Mouse (Mus musculus) midbrain, embryonic 16.5 days (tissue): Measurements from ENCODE around the gene Nrip1. TPM values are rescaled to one million over a fixed set of nuclear protein-coding genes. Genes with fewer than 3 reads are reported as not detected.

Experiments
- ATAC-seq: fragments of 200-750 bp; cut with Nextera tagmentation; 2 replicates; pipeline ENCODE4 v1.8.0; 2017; ENCODE audit warnings: moderate TSS enrichment
- H3K27ac ChIP-seq: fragments of 300-500 bp; sonication (generic); 2 replicates; pipeline ENCODE4 v1.5.1; 2014; ENCODE audit warnings: mild to moderate bottlenecking, low read length, mixed read lengths
- H3K27me3 ChIP-seq: fragments of 300-500 bp; sonication (generic); 2 replicates; pipeline ENCODE4 v1.6.1; 2014; ENCODE audit warnings: low read depth, low read length, mixed read lengths; ENCODE audit not compliant: control insufficient read depth, insufficient read depth
- H3K36me3 ChIP-seq: fragments of 300-500 bp; sonication (generic); 2 replicates; pipeline ENCODE4 v1.6.1; 2014; ENCODE audit warnings: mild to moderate bottlenecking, low read length, moderate library complexity, mixed read lengths; ENCODE audit not compliant: control insufficient read depth, insufficient read depth
- H3K4me1 ChIP-seq: fragments of 300-500 bp; sonication (generic); 2 replicates; pipeline ENCODE4 v1.6.1; 2014; ENCODE audit warnings: mild to moderate bottlenecking, low read length, mixed read lengths; ENCODE audit not compliant: control insufficient read depth, insufficient read depth
- H3K4me2 ChIP-seq: fragments of 300-500 bp; sonication (generic); 2 replicates; pipeline ENCODE4 v1.6.1; 2014; ENCODE audit warnings: mild to moderate bottlenecking, low read length, mixed read lengths
- H3K4me3 ChIP-seq: fragments of 300-500 bp; sonication (generic); 2 replicates; pipeline ENCODE4 v1.5.1; 2014; ENCODE audit warnings: low read depth, mild to moderate bottlenecking, low read length, moderate library complexity, mixed read lengths
- H3K9ac ChIP-seq: fragments of 300-500 bp; sonication (generic); 2 replicates; pipeline ENCODE4 v1.6.1; 2014; ENCODE audit warnings: low read depth, low read length, mixed read lengths
- H3K9me3 ChIP-seq: fragments of 300-500 bp; sonication (generic); replicated peaks from 2 replicates; pipeline ENCODE4 v1.6.1; 2014; ENCODE audit warnings: mild to moderate bottlenecking, low read length, mixed read lengths; ENCODE audit not compliant: control insufficient read depth, poor library complexity, severe bottlenecking
- WGBS: fragments of 180-500 bp; shearing (Covaris S2); extraction: QIAGEN DNeasy Blood & Tissue Kit; methylation state at CpG from one replicate; pipeline ENCODE4 v1.1.7; 2014; 5-methylcytosine and 5-hydroxymethylcytosine counted together
- polyA plus RNA-seq: library from polyadenylated mRNA; unstranded; fragments of >200 nt; fragmentation: Nextera tagmentation; extraction: Ambion mirVana; gene quantifications from 2 replicates; pipeline ENCODE4 v1.2.1, GENCODE M21; 2015

Gene Nrip1
- polyA plus RNA-seq, 1 experiment from 2014 or later, result 31.4 TPM

GRCm38 (mm10) chr16:76325315-76325710, 48.3 kb downstream of the Nrip1 start:
- H3K4me2 ChIP-seq, result no peak overlapping the region
- H3K27me3 ChIP-seq, result no peaks in the 10 kb centered on the region
- no peaks in the 10 kb centered on the region for H3K9me3 ChIP-seq
- H3K4me3 ChIP-seq, result no peak overlapping the region
- WGBS, result 97% methylated on average over 3 of the region's 3 CpGs
- H3K9ac ChIP-seq, result no peak overlapping the region
- no peak overlapping the region for H3K27ac ChIP-seq
- H3K36me3 ChIP-seq, result no peaks in the 10 kb centered on the region
- no peak for ATAC-seq
- peaks cover 17% of the 10 kb centered on the region for H3K4me1 ChIP-seq

GRCm38 (mm10) chr16:76324411-76325314, 49.0 kb downstream of the Nrip1 start:
- ATAC-seq, result no peak
- Histone ChIP-seq H3K4me3 (no peak overlapping the region), H3K27me3 (no peaks in the 10 kb centered on the region), H3K4me2 (no peak overlapping the region), H3K9me3 (no peaks in the 10 kb centered on the region), H3K36me3 (no peaks in the 10 kb centered on the region), H3K9ac (no peak overlapping the region), H3K4me1 (peaks cover 22% of the 10 kb centered on the region), H3K27ac (no peak overlapping the region)
- WGBS, result 84% methylated on average over 3 of the region's 4 CpGs

- ATAC-seq, result no peak
- 70% methylated on average over 4 of the region's 4 CpGs for WGBS
- H3K27me3 ChIP-seq, result no peaks in the 10 kb centered on the region
- H3K27ac ChIP-seq, result no peak overlapping the region
- no peaks in the 10 kb centered on the region for H3K36me3 ChIP-seq
- no peaks in the 10 kb centered on the region for H3K9me3 ChIP-seq
- H3K4me2 ChIP-seq, result no peak overlapping the region
- H3K4me3 ChIP-seq, result no peak overlapping the region
- no peak overlapping the region for H3K9ac ChIP-seq
- H3K4me1 ChIP-seq, result peaks cover 28% of the 10 kb centered on the region
Measured at GRCm38 (mm10) chr16:76323594-76324307, 49.9 kb downstream of the Nrip1 start.

- Histone ChIP-seq H3K36me3 (no peaks in the 10 kb centered on the region), H3K27me3 (no peaks in the 10 kb centered on the region), H3K27ac (no peak overlapping the region), H3K4me1 (peaks cover 34% of the 10 kb centered on the region), H3K9ac (no peak overlapping the region), H3K4me2 (no peak overlapping the region), H3K4me3 (no peak overlapping the region), H3K9me3 (no peaks in the 10 kb centered on the region)
- no peak for ATAC-seq
- 92% methylated on average over 2 of the region's 2 CpGs for WGBS
Measured at GRCm38 (mm10) chr16:76323141-76323540, 50.5 kb downstream of the Nrip1 start.

GRCm38 (mm10) chr16:76321527-76322165, 52.0 kb downstream of the Nrip1 start:
- Histone ChIP-seq H3K27ac (peak overlapping the region; percentile 40), H3K9me3 (no peaks in the 10 kb centered on the region), H3K27me3 (no peaks in the 10 kb centered on the region), H3K9ac (0 out of 2 replicates have a peak overlapping the region, but pooled peaks have one; percentile 2), H3K4me3 (peak overlapping the region; percentile 1; the same call in 1 of the 2 replicates), H3K4me1 (peaks cover 37% of the 10 kb centered on the region), H3K4me2 (peak overlapping the region; percentile 49), H3K36me3 (no peaks in the 10 kb centered on the region)
- ATAC-seq, result peak; percentile 41; the same call in 1 of the 2 replicates
- WGBS, result under 1% methylated on average over 11 of the region's 11 CpGs

- WGBS, result 28% methylated on average over 5 of the region's 5 CpGs
- Histone ChIP-seq H3K36me3 (no peaks in the 10 kb centered on the region), H3K4me2 (no peak overlapping the region), H3K27ac (peak overlapping the region; percentile 19), H3K4me3 (no peak overlapping the region), H3K9me3 (no peaks in the 10 kb centered on the region), H3K27me3 (no peaks in the 10 kb centered on the region), H3K9ac (no peak overlapping the region), H3K4me1 (peaks cover 37% of the 10 kb centered on the region)
- no peak for ATAC-seq
Measured at GRCm38 (mm10) chr16:76320118-76320473, 53.5 kb downstream of the Nrip1 start.

- Histone ChIP-seq H3K27ac (peak overlapping the region; percentile 19), H3K27me3 (no peaks in the 10 kb centered on the region), H3K9ac (no peak overlapping the region), H3K4me3 (no peak overlapping the region), H3K9me3 (no peaks in the 10 kb centered on the region), H3K4me2 (0 out of 2 replicates have a peak overlapping the region, but pooled peaks have one; percentile 11), H3K4me1 (peaks cover 37% of the 10 kb centered on the region), H3K36me3 (no peaks in the 10 kb centered on the region)
- WGBS, result 16% methylated on average over 11 of the region's 11 CpGs
- peak; percentile 32 for ATAC-seq
Measured at GRCm38 (mm10) chr16:76319364-76320117, 54.1 kb downstream of the Nrip1 start.

GRCm38 (mm10) chr16:76318331-76318922, 55.2 kb downstream of the Nrip1 start:
- no peaks in the 10 kb centered on the region for H3K9me3 ChIP-seq
- peak overlapping the region; percentile 31 for H3K4me2 ChIP-seq
- peaks cover 37% of the 10 kb centered on the region for H3K4me1 ChIP-seq
- no peaks in the 10 kb centered on the region for H3K36me3 ChIP-seq
- 39% methylated on average over 13 of the region's 13 CpGs for WGBS
- no peak overlapping the region for H3K4me3 ChIP-seq
- H3K27me3 ChIP-seq, result no peaks in the 10 kb centered on the region
- peak; percentile 37 for ATAC-seq
- H3K9ac ChIP-seq, result no peak overlapping the region
- H3K27ac ChIP-seq, result peak overlapping the region; percentile 57; the same call in 1 of the 2 replicates
